Mouse (Mus musculus) liver, embryonic 11.5 days (tissue): Measurements from ENCODE around the gene Cnga1. TPM values are rescaled to one million over a fixed set of nuclear protein-coding genes. Genes with fewer than 3 reads are reported as not detected.
"Not testable (repeated sequence)": the region's sequence is repeated elsewhere in the genome, so short reads cannot be mapped to it uniquely, and the experiment has no call there.

Source experiments
- ATAC-seq: fragments of 200-750 bp; cut with Nextera tagmentation; replicated peaks from 2 replicates; pipeline ENCODE4 v1.8.0; 2017; ENCODE audit warnings: moderate number of reproducible peaks, mild to moderate bottlenecking, moderate TSS enrichment, moderate library complexity; ENCODE audit not compliant: low FRiP score
- DNase-seq: peaks from one replicate; pipeline ENCODE4 v3.0.0-alpha.2; 2017; ENCODE audit warnings: low spot score
- H3K27ac ChIP-seq: fragments of 300-500 bp; sonication (generic); 2 replicates; pipeline ENCODE4 v1.5.1; 2014; ENCODE audit warnings: mild to moderate bottlenecking, low read depth, low read length, control low read depth
- H3K27me3 ChIP-seq: fragments of 300-500 bp; sonication (generic); replicated peaks from 2 replicates; pipeline ENCODE4 v1.6.1; 2014; ENCODE audit warnings: low read length, mixed read lengths; ENCODE audit not compliant: control insufficient read depth, insufficient read depth
- H3K36me3 ChIP-seq: fragments of 300-500 bp; sonication (generic); 2 replicates; pipeline ENCODE4 v1.6.1; 2014; ENCODE audit warnings: mild to moderate bottlenecking, low read length, moderate library complexity, mixed read lengths; ENCODE audit not compliant: control insufficient read depth, insufficient read depth
- H3K4me1 ChIP-seq: fragments of 300-500 bp; sonication (generic); replicated peaks from 2 replicates; pipeline ENCODE4 v1.6.1; 2014; ENCODE audit warnings: low read length, mixed read lengths; ENCODE audit not compliant: control insufficient read depth, insufficient read depth
- H3K4me2 ChIP-seq: fragments of 300-500 bp; sonication (generic); 2 replicates; pipeline ENCODE4 v1.6.1; 2014; ENCODE audit warnings: mild to moderate bottlenecking, control low read depth, moderate library complexity
- H3K4me3 ChIP-seq: fragments of 300-500 bp; sonication (generic); 2 replicates; pipeline ENCODE4 v1.5.1; 2014; ENCODE audit warnings: low read depth, low read length, control low read depth
- H3K9ac ChIP-seq: fragments of 300-500 bp; sonication (generic); 2 replicates; pipeline ENCODE4 v1.6.1; 2014; ENCODE audit warnings: low read depth, low read length, control low read depth
- H3K9me3 ChIP-seq: fragments of 300-500 bp; sonication (generic); 2 replicates; pipeline ENCODE4 v1.6.1; 2016; ENCODE audit warnings: low read length, inconsistent platforms, mixed read lengths; ENCODE audit not compliant: control insufficient read depth
- WGBS: fragments of 180-500 bp; shearing (Covaris S2); extraction: QIAGEN DNeasy Blood & Tissue Kit; methylation state at CpG from one replicate; pipeline ENCODE4 v1.1.7; 2014; 5-methylcytosine and 5-hydroxymethylcytosine counted together
- polyA plus RNA-seq: library from polyadenylated mRNA; unstranded; fragments of >200 nt; fragmentation: Nextera tagmentation; extraction: Ambion mirVana; gene quantifications from 2 replicates; pipeline ENCODE4 v1.2.1, GENCODE M21; 2014

The Cnga1 gene
- polyA plus RNA-seq, 1 experiment from 2014 or later, result not detected

DNA sequence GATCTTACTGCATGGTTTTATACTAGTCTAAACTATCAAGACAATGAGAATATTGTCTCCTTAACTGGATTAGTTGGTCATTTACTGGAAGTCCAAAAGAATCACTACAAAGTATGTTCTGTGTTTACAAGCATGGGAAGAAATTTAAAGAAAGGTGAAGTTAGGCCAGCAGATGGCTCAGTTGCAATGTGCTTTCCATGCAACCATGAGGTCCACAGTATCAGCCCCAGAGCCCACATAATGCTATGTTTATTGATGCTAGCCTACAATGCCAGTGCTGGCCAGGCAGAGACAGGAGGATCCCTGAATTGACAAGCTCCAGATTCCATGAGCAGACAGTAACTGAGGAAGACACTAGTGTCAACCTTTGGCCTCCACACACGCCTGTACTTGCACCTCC lies 23.1 kb downstream of the Cnga1 start:
- DNase-seq, result no peak
- Histone ChIP-seq H3K9me3 (no peaks in the 10 kb centered on the region), H3K36me3 (no peaks in the 10 kb centered on the region), H3K27me3 (no peaks in the 10 kb centered on the region), H3K4me1 (no peaks in the 10 kb centered on the region), H3K27ac (no peak overlapping the region), H3K4me3 (no peak overlapping the region), H3K4me2 (no peak overlapping the region), H3K9ac (no peak overlapping the region)
- no peak for ATAC-seq
- WGBS, result 89% methylated on average over 1 of the region's 1 CpGs

DNA sequence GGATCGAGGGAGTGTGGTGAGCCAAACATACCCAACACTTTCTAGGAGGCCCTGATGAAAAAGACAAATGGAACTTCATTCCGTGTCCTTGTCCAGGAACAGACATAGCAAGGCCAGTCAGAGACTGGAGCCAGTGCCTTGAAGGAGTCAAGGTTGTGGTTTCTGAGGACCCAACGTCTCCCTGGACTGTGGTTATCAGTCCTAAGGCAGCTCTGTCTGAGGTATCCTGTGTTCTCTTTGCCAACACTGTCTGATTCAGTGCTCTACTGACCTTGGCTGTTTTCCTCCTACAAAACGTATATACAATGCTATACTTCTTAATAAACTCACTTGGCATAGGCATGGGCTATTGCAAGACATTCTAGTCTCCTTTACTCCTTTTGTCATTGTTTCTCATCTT lies 26.7 kb downstream of the Cnga1 start:
- H3K27ac ChIP-seq, result no peak overlapping the region
- DNase-seq, result no peak
- H3K4me3 ChIP-seq, result no peak overlapping the region
- 49% methylated on average over 4 of the region's 4 CpGs for WGBS
- H3K4me2 ChIP-seq, result no peak overlapping the region
- no peaks in the 10 kb centered on the region for H3K9me3 ChIP-seq
- no peak for ATAC-seq
- no peaks in the 10 kb centered on the region for H3K4me1 ChIP-seq
- no peak overlapping the region for H3K9ac ChIP-seq
- H3K36me3 ChIP-seq, result no peaks in the 10 kb centered on the region
- no peaks in the 10 kb centered on the region for H3K27me3 ChIP-seq

DNA sequence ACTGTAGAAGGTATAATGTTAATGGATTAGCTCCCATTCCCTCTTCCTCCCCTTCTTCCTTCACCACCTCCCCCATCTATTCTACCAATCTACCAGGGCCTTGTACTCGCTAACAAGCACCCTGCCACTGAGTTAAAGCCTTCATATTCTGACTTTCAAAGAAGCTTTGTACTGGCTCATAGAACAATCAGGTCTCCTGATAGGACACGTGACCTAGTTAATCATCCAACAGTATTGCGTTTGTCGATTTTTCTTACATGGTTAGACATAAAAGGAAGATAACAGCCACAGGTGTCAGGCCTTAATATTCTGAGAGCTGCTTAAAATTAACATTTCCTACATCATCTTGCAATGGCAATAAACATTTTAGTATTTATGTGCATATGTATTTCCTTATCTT lies 40.9 kb downstream of the Cnga1 start:
- no peak for DNase-seq
- Histone ChIP-seq H3K27ac (no peak overlapping the region), H3K9me3 (no peaks in the 10 kb centered on the region), H3K27me3 (no peaks in the 10 kb centered on the region), H3K9ac (no peak overlapping the region), H3K4me1 (no peaks in the 10 kb centered on the region), H3K4me2 (no peak overlapping the region), H3K4me3 (no peak overlapping the region), H3K36me3 (no peaks in the 10 kb centered on the region)
- no peak for ATAC-seq
- 76% methylated on average over 4 of the region's 4 CpGs for WGBS

DNA sequence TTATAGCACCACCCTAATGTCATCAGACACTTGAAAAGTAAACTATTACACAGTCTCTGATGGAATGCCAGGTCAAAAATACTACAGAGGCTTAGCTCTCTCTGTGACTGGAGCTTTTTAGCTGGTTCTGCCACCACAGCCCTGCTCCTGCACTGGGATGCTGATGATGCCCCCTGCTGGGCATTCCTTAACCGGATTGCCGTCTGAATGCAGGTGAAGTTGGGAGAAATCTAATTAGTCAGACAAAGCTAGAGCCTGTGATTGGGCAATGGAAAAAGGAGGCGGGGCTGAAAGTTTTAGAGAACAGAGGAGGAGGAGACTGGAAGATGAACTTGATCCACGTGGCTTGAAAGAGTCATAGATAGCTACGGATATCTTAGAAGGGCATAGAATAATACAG lies 43.1 kb downstream of the Cnga1 start:
- H3K36me3 ChIP-seq, result no peaks in the 10 kb centered on the region
- no peak overlapping the region for H3K4me2 ChIP-seq
- H3K27ac ChIP-seq, result no peak overlapping the region
- H3K4me3 ChIP-seq, result no peak overlapping the region
- H3K27me3 ChIP-seq, result no peaks in the 10 kb centered on the region
- no peaks in the 10 kb centered on the region for H3K4me1 ChIP-seq
- H3K9ac ChIP-seq, result no peak overlapping the region
- H3K9me3 ChIP-seq, result no peaks in the 10 kb centered on the region
- DNase-seq (peak; percentile 40), ATAC-seq (no peak)
- WGBS, result 20% methylated on average over 5 of the region's 5 CpGs

DNA sequence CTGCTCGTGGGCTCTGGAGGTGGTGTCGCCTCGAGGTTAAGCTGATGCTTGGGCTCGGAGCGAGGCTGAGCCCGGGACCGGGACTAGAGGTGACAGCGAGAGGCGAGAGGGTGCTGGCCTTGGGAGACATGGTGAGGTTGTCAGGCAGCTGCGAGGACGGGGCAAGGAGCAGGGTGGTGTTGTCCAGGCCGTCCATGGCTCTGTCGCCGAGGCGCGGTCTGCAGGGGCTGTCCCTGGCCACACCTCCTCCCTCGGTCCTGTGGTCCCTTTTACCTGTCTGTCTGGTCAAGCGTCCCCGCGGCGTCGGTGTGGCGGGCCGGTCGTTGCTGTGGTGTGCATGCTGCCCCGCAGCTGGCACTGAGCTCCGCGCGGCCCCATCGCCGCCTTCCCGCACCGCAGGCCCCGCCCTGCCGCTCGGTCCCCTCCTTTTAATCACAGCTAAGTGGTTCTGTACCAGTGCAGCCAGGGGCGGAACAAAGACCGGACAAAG lies 56.8 kb downstream of the Cnga1 start, which contains the start of gene Gm5868:
Gene Gm5868, minus strand, starts transcription at position 360 of the 490 bp plus-strand sequence.
- peak within 1 kb of the TSS; percentile 39 for H3K4me3 ChIP-seq
- peak; percentile 33 for DNase-seq
- no peak within 1 kb of the TSS for H3K27ac ChIP-seq
- ATAC-seq, result 0 out of 2 replicates have a peak, but pooled peaks have one; percentile 15
- no peaks in the 10 kb centered on the region for H3K36me3 ChIP-seq
- H3K27me3 ChIP-seq, result peaks cover 19% of the 10 kb centered on the region
- no peak within 1 kb of the TSS for H3K9ac ChIP-seq
- 5% methylated on average over 37 of the region's 38 CpGs for WGBS
- H3K4me2 ChIP-seq, result peak within 1 kb of the TSS; percentile 62
- no peaks in the 10 kb centered on the region for H3K9me3 ChIP-seq
- no peaks in the 10 kb centered on the region for H3K4me1 ChIP-seq

DNA sequence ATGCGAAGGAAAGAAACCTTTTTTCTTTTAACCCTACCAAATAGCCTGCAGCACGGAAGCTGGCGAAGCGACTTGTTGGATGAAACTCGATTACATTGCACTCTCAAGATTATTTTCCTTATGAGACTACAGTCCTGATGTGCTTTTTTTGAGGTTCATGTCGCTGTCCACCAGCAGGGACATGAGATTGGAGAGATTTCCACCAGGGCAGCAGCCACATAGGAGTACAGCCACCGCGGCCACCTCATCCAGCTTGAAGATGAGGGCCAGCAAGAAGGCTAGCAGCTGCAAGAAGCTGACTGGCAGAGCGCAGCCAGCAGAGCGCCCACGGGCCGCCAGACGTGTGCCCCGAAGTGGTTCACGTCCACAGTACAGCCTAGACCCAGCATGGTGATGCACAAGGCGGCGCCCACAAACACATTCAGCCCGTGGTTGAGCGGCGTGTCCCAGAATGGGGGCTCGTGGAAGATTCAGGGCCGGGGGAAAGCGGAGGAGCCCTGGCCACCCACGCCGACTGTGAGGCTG lies 57.3 kb downstream of the Cnga1 start:
- H3K36me3 ChIP-seq, H3K9me3 ChIP-seq, DNase-seq, H3K4me1 ChIP-seq, H3K27ac ChIP-seq, H3K9ac ChIP-seq: not testable (repeated sequence)
- H3K4me2 ChIP-seq, result peak overlapping the region; percentile 62
- H3K4me3 ChIP-seq, result 0 out of 2 replicates have a peak overlapping the region, but pooled peaks have one; percentile 39
- WGBS, result 48% methylated on average over 25 of the region's 25 CpGs
- peaks cover 19% of the 10 kb centered on the region for H3K27me3 ChIP-seq
- 0 out of 2 replicates have a peak, but pooled peaks have one; percentile 4 for ATAC-seq

DNA sequence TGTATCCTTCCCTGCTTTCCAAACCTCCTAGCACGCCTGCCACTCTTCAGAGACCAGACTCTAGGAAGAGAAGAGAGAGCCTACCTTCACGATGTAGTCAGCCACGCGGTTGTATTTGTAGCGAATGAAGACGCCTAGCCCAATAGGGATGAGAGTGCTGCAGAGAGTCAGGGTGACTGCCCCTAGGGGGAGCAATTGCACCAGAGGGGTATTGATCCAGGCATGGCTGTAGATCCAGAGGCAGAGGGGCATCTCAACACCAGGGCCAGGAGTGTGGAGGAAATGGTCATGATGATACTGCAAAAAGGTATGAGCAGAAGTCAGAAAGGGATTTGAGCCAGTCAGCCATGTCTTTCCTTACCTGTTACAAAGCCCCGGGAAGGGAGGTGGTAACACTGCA lies 58.0 kb downstream of the Cnga1 start:
- ATAC-seq, H3K4me3 ChIP-seq, H3K36me3 ChIP-seq, H3K4me1 ChIP-seq, DNase-seq, H3K9me3 ChIP-seq, H3K27ac ChIP-seq, H3K4me2 ChIP-seq, H3K9ac ChIP-seq: not testable (repeated sequence)
- peaks cover 23% of the 10 kb centered on the region for H3K27me3 ChIP-seq
- WGBS, result 45% methylated on average over 7 of the region's 7 CpGs

DNA sequence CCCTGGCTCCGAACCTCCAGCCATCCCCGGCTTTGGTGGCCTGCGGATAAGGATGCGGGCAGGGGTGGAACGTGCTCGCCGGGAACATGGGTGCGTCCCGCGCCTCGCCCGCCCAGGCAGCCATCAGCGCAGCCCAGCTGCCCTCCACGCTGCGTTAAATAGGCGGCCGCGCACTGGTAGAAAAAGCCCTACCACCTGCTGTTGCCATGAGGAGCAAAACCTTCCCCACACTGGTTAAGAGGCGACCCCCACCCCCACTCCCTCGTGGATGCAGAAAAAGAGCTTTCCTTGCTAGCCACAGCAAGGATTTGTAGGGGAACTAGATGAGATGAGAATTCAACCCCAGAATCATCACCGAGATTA lies 63.1 kb downstream of the Cnga1 start, which contains the start of gene Zar1:
Gene Zar1, minus strand, starts transcription at position 285 of the 363 bp plus-strand sequence.
- not testable (repeated sequence) for DNase-seq, H3K27ac ChIP-seq, H3K36me3 ChIP-seq, H3K9me3 ChIP-seq, H3K4me1 ChIP-seq, H3K9ac ChIP-seq, ATAC-seq
- H3K27me3 ChIP-seq, result peaks cover 22% of the 10 kb centered on the region
- WGBS, result 12% methylated on average over 14 of the region's 21 CpGs
- peak within 1 kb of the TSS; percentile 71 for H3K4me2 ChIP-seq
- H3K4me3 ChIP-seq, result peak within 1 kb of the TSS; percentile 40
